Mouse (Mus musculus) left cerebral cortex, adult 8-10 months (tissue): ENCODE results near the gene Olfr432. TPM values are rescaled to one million over a fixed set of nuclear protein-coding genes. Genes with fewer than 3 reads are reported as not detected.
"Not testable (repeated sequence)": the region's sequence is repeated elsewhere in the genome, so short reads cannot be mapped to it uniquely, and the experiment has no call there.

Experiments
- DNase-seq, 2 experiments: peaks; one replicate each; pipeline ENCODE4 v3.0.0; 2022; ENCODE audit warnings: low spot score in 2 of 2
- total RNA-seq, 4 experiments: library from RNA; stranded (reverse); gene quantifications; 2 replicates each; pipeline ENCODE4 v1.2.4; 2022

Olfr432 gene
- total RNA-seq, result not detected

- no peak for DNase-seq
Observed at GRCm38 (mm10) chr1:174048893-174049292, at the start of gene Olfr432. TSS of gene Olfr432 (plus strand) at chr1:174049205.

- not testable (repeated sequence) for DNase-seq
Observed at GRCm38 (mm10) chr1:174004352-174005109, 44.5 kb upstream of the Olfr432 start.

GRCm38 (mm10) chr1:174007050-174007449, 42.0 kb upstream of the Olfr432 start:
- not testable (repeated sequence) for DNase-seq

GRCm38 (mm10) chr1:174031698-174032097, 17.3 kb upstream of the Olfr432 start, which contains the start of gene Ifi205:
TSS of gene Ifi205 (minus strand) at chr1:174031810.
- DNase-seq, result no peak

- no peak for DNase-seq
Observed at GRCm38 (mm10) chr1:174035841-174036240, 13.2 kb upstream of the Olfr432 start.

GRCm38 (mm10) chr1:174038480-174038879, 10.5 kb upstream of the Olfr432 start:
- DNase-seq, result no peak

GRCm38 (mm10) chr1:174040523-174041177, 8.4 kb upstream of the Olfr432 start, which contains the start of gene Olfr433:
TSS of gene Olfr433 (plus strand) at chr1:174040705.
- DNase-seq, result no peak

- not testable (repeated sequence) for DNase-seq
Observed at GRCm38 (mm10) chr1:174042091-174042884, 6.7 kb upstream of the Olfr432 start.

- DNase-seq, result no peak
Observed at GRCm38 (mm10) chr1:174044431-174044830, 4.6 kb upstream of the Olfr432 start.

DNA sequence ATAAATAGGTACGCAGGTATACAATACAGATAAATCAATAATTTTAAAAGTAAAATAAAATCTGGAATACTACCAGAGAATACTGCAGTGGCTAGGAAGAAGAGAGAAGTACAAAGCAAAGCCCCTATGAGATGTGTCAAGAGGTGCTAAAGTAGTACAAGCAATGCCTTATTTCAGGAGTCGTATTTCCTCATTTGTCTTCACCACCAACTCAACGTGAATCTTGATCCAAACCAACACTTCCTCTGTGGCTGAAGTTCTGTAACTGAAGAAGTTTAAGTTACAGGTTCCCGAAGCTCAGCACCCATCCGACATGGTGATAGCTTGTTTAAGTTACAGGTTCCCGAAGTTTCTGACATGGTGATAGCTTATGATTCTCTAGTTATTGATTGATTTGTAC, 778 bp upstream of the Olfr432 start:
- not testable (repeated sequence) for DNase-seq

GRCm38 (mm10) chr1:174049357-174049756, 352 bp downstream of the Olfr432 start:
- not testable (repeated sequence) for DNase-seq

GRCm38 (mm10) chr1:174050532-174050931, 1.5 kb downstream of the Olfr432 start:
- no peak for DNase-seq

DNA sequence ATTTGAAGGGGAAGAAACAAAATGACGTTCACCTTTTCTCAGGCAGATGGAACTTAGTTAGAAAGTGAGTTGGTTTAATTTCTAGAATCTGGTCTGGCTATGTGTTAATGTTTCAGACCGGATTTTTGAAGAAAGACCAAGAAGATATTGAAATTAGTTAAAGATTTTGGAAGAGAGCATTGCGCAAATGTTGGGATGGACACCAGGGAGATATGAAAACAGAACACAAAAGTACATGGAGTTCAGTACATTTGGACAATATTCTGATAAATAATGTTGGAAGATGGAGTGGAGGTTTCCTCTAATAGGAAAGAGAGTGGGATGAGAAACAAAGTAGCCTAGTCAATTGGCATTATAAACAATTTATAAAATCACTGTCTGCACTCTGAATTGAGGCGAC, 2.5 kb downstream of the Olfr432 start:
- no peak for DNase-seq

- DNase-seq, result no peak
Observed at GRCm38 (mm10) chr1:174051931-174052536, 3.0 kb downstream of the Olfr432 start.

DNA sequence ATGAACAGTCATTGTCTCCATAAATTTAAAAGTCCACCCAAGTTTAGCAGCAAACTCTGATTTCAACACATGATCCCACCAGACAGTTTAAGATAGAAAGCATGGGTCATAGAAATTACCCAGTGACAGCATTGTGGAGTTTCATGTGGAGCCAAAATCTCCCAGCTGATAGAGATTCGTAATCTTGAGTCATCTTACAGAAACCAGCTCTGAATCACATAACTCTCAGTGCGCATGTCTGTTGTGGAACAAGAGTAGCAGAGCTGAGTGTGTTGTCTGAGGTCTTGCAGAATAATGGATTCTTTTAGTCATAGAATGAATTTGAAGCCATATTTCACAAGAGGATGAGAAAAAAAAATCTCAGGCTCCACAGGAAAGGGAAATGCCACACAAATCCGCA, 4.0 kb downstream of the Olfr432 start:
- DNase-seq, result no peak

DNA sequence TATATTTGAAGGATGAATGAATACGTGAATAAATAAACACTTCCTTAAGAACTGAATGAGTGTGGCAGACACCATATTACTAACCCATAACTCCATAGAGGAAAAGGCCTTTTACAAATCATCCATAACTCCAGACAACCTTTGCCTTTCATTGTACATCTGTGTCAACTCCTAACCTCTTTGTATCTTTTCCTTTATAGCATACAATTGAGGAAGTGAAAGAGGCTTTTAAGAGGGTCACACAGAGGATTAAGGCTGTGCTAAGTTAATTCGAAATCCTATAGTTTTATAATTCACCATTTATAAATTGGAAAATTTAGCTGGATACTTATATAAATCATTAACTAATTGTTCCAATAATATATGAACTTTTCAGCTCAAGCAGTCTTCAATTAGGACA, 6.2 kb downstream of the Olfr432 start:
- DNase-seq, result no peak

DNA sequence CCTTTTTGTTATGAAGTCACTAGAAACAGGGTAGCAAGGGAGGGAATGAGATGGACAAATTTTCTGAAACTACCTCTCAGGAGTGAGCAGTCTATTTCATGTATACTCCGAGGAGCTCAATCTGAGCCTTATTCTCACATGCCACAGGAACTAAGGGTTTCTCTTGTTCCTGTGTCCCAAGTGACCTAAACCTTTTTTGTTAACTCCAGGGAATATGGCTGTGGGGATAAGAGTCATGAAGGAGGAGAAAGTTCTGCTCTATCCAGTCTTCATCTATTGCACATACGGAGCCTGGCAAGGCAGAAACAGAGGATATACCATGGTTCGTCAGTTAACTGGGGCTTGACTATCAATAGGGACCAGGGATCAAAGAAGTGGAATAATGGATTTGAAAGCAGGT, 17.3 kb downstream of the Olfr432 start, which contains the start of gene Olfr430:
TSS of gene Olfr430 (plus strand) at position 301 of the 400 bp plus-strand sequence.
- DNase-seq, result no peak

DNA sequence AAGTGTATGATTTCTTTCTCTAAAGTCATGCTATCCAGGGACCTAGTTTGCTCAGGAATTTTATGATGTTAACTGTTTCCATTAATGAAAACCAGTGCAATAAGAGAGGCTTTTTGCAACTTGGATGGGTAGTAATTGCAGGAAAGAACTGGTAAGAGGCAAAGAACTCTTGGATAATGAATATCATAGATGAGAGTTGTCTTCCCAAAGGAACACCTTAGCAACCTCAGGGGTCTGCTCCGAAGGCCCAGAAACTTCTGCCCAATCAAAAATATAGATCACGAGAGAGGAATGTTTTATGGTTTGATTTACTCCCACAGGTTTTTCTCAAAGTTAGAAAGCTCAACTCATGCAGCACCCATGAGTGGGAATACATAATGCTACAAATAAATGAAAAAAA, 35.0 kb downstream of the Olfr432 start, which contains the start of gene Olfr429:
TSS of gene Olfr429 (plus strand) at position 301 of the 400 bp plus-strand sequence.
- DNase-seq, result no peak

DNA sequence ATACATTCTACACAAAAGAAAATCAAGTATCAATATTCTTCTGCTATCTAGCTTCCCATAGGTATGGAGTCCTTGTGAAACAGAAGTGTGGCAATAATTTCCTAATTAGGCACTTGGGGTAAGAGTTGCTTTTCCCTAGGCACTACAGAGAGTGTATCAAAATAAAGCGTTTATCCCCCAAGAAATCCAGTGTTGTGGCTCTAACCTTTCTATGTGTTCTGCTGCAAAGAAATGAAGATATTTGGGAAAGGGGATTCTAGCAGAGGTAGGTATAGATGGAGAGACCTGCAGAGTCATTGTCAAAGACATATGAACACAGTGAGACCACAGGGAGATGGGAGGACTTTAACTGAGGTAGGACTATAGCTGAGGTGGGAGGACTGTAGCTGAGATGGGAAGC, 47.6 kb downstream of the Olfr432 start, which contains the start of gene Olfr427:
TSS of gene Olfr427 (plus strand) at position 301 of the 400 bp plus-strand sequence.
- DNase-seq, result no peak

DNA sequence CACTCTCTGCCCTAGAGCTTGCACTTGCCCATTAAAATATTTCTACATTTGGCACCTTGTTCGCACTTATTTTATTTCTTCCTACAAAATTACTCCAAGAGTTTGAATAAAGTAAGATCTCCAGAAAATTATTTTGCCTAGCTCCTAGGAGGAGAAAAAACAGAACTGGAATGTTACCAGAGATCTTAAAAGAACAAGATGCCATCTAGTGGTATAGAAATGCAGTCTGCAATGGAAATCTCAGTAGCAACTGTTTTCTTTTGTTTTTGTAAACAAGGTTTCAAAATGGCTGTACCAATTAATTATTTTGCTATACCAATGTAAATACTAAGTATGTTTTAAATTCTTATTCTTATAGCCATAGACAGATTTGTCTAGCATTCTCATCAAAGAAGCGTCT, 54.7 kb downstream of the Olfr432 start:
- no peak for DNase-seq
